Mouse (Mus musculus) forebrain, embryonic 12.5 days (tissue): Measurements from ENCODE around the gene Smco4. TPM values are rescaled to one million over a fixed set of nuclear protein-coding genes. Genes with fewer than 3 reads are reported as not detected.

Experiments used
- ATAC-seq: fragments of 200-750 bp; cut with Nextera tagmentation; 2 replicates; pipeline ENCODE4 v1.8.0; 2017; ENCODE audit warnings: moderate TSS enrichment; ENCODE audit not compliant: low FRiP score
- H3K27ac ChIP-seq: fragments of 300-500 bp; sonication (generic); 2 replicates; pipeline ENCODE4 v1.5.1; 2016; ENCODE audit warnings: mild to moderate bottlenecking
- H3K27me3 ChIP-seq: fragments of 300-500 bp; sonication (generic); 2 replicates; pipeline ENCODE4 v1.6.1; 2016; ENCODE audit warnings: mild to moderate bottlenecking
- H3K36me3 ChIP-seq: fragments of 300-500 bp; sonication (generic); replicated peaks from 2 replicates; pipeline ENCODE4 v1.6.1; 2016; ENCODE audit warnings: mild to moderate bottlenecking
- H3K4me1 ChIP-seq: fragments of 300-500 bp; sonication (generic); 2 replicates; pipeline ENCODE4 v1.6.1; 2016
- H3K4me2 ChIP-seq: fragments of 300-500 bp; sonication (generic); 2 replicates; pipeline ENCODE4 v1.6.1; 2016; ENCODE audit warnings: mild to moderate bottlenecking, moderate library complexity
- H3K4me3 ChIP-seq: fragments of 300-500 bp; sonication (generic); replicated peaks from 2 replicates; pipeline ENCODE4 v1.5.1; 2016; ENCODE audit warnings: mild to moderate bottlenecking
- H3K9ac ChIP-seq: fragments of 300-500 bp; sonication (generic); 2 replicates; pipeline ENCODE4 v1.6.1; 2016; ENCODE audit warnings: mild to moderate bottlenecking
- H3K9me3 ChIP-seq: fragments of 300-500 bp; sonication (generic); 2 replicates; pipeline ENCODE4 v1.6.1; 2016
- WGBS: fragments of 180-500 bp; shearing (Covaris S2); methylation state at CpG from one replicate; pipeline ENCODE4 v1.1.7; 2016; 5-methylcytosine and 5-hydroxymethylcytosine counted together
- polyA plus RNA-seq: library from polyadenylated mRNA; unstranded; fragments of >200 nt; fragmentation: Nextera tagmentation; extraction: Ambion mirVana; gene quantifications from 2 replicates; pipeline ENCODE4 v1.2.1, GENCODE M21; 2016

Smco4 gene
- polyA plus RNA-seq, result 1.7 and 2.6 TPM in 2 replicates

DNA sequence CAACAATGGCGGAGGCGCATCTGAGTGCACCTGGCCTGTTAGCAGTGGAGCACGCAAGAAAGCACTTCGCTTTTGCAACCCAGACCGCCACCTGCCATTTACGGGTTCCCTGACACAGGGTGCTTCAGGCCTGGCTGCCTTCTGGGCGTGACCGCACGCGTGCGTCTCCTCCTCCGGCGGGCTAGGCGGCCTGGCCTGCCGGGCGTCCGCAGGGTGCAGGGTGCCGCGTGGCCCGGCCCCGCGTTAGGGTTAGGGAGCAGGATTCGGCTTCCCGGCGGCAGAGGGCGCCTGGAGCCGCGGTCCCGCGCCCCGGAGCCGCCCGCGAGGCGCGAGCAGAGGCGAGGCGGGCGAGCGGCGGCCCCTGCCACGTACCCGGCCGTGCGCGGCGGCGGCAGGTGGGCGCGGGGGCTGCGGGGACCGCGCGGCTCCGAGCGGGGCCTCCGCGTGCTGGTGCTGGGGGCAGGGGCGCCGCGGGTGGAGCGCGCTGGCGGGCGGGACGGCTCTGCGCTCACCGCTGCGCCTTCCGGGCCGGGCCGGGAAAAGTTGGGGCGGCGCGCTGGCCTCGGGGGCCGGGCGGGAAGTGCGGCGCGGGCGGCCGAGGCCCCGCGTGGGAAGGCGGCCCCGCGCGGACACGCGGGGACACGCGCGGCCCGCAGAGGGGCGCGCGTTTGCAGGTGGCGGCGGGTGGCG lies at the start of gene Smco4:
Smco4 (plus strand) TSS at position 198 of the 690 bp plus-strand sequence.
- Histone ChIP-seq H3K27ac (peak within 1 kb of the TSS; percentile 60), H3K4me3 (peak within 1 kb of the TSS; percentile 81), H3K9ac (peak within 1 kb of the TSS; percentile 90), H3K4me1 (peaks cover 27% of the 10 kb centered on the region), H3K9me3 (no peaks in the 10 kb centered on the region), H3K36me3 (no peaks in the 10 kb centered on the region), H3K27me3 (no peaks in the 10 kb centered on the region), H3K4me2 (peak within 1 kb of the TSS; percentile 88)
- ATAC-seq, result peak; percentile 90
- under 1% methylated on average over 60 of the region's 101 CpGs for WGBS

GRCm38 (mm10) chr9:15447397-15447796 lies 45.8 kb upstream of the Smco4 start:
- Histone ChIP-seq H3K4me2 (no peak overlapping the region), H3K9ac (no peak overlapping the region), H3K27me3 (no peaks in the 10 kb centered on the region), H3K9me3 (no peaks in the 10 kb centered on the region), H3K36me3 (no peaks in the 10 kb centered on the region), H3K4me3 (no peak overlapping the region), H3K27ac (no peak overlapping the region), H3K4me1 (peaks cover 5% of the 10 kb centered on the region)
- WGBS, result 87% methylated on average over 2 of the region's 2 CpGs
- ATAC-seq, result no peak

DNA sequence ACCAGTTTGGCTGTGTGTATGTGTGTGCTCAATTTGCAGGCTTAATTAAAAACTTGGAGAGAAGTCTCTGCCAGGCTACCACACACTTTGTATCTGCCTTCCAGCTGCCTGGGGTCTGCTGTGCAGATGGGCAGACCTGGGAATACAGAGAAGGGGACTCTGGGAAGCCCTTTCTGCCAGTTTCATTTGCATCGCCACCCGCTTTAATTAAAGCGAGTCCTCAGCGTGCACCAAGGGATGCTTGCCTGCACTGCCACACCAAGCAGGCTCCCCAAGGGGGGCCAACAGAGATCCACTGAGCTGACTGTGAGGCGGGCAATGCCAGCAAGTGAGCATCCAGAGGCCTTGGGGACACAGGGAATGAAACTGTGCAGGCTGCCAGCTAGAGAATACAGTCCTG lies 42.3 kb upstream of the Smco4 start:
- H3K36me3 ChIP-seq, result no peaks in the 10 kb centered on the region
- peaks cover 5% of the 10 kb centered on the region for H3K4me1 ChIP-seq
- H3K4me2 ChIP-seq, result no peak overlapping the region
- H3K9ac ChIP-seq, result no peak overlapping the region
- H3K9me3 ChIP-seq, result no peaks in the 10 kb centered on the region
- ATAC-seq, result 0 out of 2 replicates have a peak, but pooled peaks have one; percentile 44
- H3K4me3 ChIP-seq, result no peak overlapping the region
- no peaks in the 10 kb centered on the region for H3K27me3 ChIP-seq
- WGBS, result 26% methylated on average over 5 of the region's 5 CpGs
- no peak overlapping the region for H3K27ac ChIP-seq

GRCm38 (mm10) chr9:15472256-15472655 lies 21.0 kb upstream of the Smco4 start:
- WGBS, result 68% methylated on average over 4 of the region's 4 CpGs
- H3K4me1 ChIP-seq, result no peaks in the 10 kb centered on the region

DNA sequence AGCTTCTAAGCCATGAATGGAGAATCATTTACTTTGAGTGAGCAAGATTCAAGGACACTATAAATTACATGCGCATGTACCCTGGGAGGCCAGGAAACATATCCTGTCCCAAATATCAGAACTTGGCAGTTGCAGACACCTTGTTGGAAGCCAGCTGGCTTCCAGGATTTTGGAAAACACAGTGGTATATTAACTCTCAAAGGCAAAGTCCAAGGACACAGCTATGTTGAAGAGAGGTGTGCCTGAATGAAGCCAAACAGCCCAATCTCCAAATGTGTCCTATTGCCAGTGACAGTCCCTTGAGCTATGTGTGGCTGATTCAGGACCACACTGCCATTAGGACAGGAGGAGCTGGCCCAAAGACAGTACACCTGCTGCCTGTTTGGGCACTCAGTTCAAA lies 20.0 kb upstream of the Smco4 start:
- 95% methylated on average over 1 of the region's 1 CpGs for WGBS

More at GRCm38 (mm10) chr9:15472256-15472655, 21.0 kb upstream of the Smco4 start:
- ATAC-seq, result no peak
- H3K4me3 ChIP-seq, result no peak overlapping the region
- no peaks in the 10 kb centered on the region for H3K36me3 ChIP-seq
- no peaks in the 10 kb centered on the region for H3K27me3 ChIP-seq
- no peaks in the 10 kb centered on the region for H3K9me3 ChIP-seq
- no peak overlapping the region for H3K9ac ChIP-seq
- H3K4me2 ChIP-seq, result no peak overlapping the region
- H3K27ac ChIP-seq, result no peak overlapping the region

DNA sequence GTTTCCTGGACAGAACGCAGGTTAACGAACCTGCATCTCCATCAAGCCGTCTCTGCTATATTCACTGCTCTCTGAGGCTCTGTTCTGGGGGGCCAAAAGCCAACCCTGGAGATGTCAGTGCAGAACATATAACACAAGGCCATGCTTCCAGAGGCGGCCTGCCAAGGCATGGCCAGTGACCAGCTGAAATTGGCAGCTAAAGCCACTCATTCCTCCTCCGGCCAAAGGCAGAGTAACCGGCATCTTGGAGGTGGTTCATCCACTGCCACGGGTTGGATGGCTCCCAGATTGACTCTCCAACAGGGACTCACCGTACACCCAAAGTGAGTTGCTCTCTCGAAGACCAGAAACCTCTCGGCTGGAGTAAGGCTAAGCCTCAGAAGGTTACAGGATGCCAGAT lies 15.7 kb upstream of the Smco4 start:
- no peaks in the 10 kb centered on the region for H3K9me3 ChIP-seq
- no peak overlapping the region for H3K4me2 ChIP-seq
- ATAC-seq, result no peak
- H3K4me1 ChIP-seq, result no peaks in the 10 kb centered on the region
- no peak overlapping the region for H3K27ac ChIP-seq
- H3K4me3 ChIP-seq, result no peak overlapping the region
- no peak overlapping the region for H3K9ac ChIP-seq
- H3K36me3 ChIP-seq, result no peaks in the 10 kb centered on the region
- no peaks in the 10 kb centered on the region for H3K27me3 ChIP-seq
- WGBS, result 92% methylated on average over 10 of the region's 10 CpGs

More for the DNA sequence above, 20.0 kb upstream of the Smco4 start:
- Histone ChIP-seq H3K27me3 (no peaks in the 10 kb centered on the region), H3K9ac (no peak overlapping the region), H3K4me2 (no peak overlapping the region), H3K27ac (no peak overlapping the region), H3K9me3 (no peaks in the 10 kb centered on the region), H3K4me3 (no peak overlapping the region), H3K36me3 (no peaks in the 10 kb centered on the region), H3K4me1 (no peaks in the 10 kb centered on the region)
- no peak for ATAC-seq

DNA sequence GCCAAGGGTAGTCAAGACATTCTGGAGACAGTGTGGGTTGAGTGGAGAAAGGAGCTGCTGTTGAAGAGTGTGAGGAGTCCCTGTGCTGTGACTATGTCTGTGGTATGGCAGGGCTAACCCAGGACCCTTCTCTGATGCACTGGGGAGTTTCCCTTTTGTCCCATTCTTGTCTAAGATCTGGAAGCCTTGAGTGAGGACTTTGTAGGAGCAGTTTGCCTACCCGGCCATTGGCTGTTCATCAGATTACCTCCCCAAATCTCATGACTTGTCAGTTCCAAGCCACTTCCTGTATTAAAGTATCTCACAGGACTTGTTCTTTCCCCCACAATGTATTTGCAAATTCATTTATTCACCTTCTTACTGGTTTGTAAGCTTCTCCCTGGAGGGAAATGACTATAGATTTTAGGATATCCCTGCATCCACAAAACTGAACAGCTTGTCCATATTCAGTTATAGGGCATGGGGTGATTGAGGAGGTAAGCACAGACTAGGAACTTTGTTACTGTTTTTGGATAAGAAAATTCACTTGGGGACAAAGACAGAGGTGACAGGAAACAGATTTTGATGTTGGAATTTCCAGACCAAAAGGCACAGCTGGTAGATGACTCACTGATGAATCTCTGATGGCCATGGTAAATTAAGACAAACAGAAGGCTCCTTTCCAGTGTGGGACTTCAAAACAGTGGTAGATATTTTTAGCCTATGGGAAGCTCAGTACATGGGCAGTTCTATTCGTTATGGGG lies 5.4 kb upstream of the Smco4 start:
- no peak overlapping the region for H3K27ac ChIP-seq
- H3K27me3 ChIP-seq, result no peaks in the 10 kb centered on the region
- no peak for ATAC-seq
- no peak overlapping the region for H3K4me3 ChIP-seq
- H3K9me3 ChIP-seq, result no peaks in the 10 kb centered on the region
- H3K36me3 ChIP-seq, result no peaks in the 10 kb centered on the region
- WGBS, result 63% methylated on average over 2 of the region's 2 CpGs
- peaks cover under 1% of the 10 kb centered on the region; the same call in 1 of the 2 replicates for H3K4me1 ChIP-seq
- no peak overlapping the region for H3K4me2 ChIP-seq
- H3K9ac ChIP-seq, result no peak overlapping the region

DNA sequence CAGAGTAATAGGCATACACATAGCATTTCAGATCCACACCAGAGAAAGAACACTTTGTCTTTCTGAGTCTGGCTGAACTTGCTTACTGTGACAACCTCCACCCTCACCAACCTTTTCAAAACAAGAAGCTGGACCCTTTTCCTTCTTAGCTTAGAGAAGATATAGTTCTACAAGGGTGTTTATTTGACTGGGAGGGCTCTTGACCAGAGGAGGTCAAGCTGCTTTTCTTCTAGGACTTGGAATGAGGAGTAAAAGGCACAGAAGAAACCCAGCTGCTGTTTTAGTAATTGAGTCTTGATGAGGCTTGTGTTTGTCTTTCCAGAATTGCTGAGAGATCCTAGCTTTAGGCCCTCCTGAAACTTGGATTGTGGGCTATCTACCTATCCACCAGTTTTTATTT lies 3.9 kb upstream of the Smco4 start:
- Histone ChIP-seq H3K36me3 (no peaks in the 10 kb centered on the region), H3K4me3 (no peak overlapping the region), H3K27me3 (no peaks in the 10 kb centered on the region), H3K27ac (no peak overlapping the region), H3K9me3 (no peaks in the 10 kb centered on the region), H3K4me2 (no peak overlapping the region), H3K9ac (no peak overlapping the region), H3K4me1 (peaks cover 10% of the 10 kb centered on the region)
- no peak for ATAC-seq

- no peaks in the 10 kb centered on the region for H3K36me3 ChIP-seq
- H3K9ac ChIP-seq, result no peak overlapping the region
- no peak overlapping the region for H3K27ac ChIP-seq
- peaks cover 16% of the 10 kb centered on the region for H3K4me1 ChIP-seq
- H3K27me3 ChIP-seq, result no peaks in the 10 kb centered on the region
- no peak overlapping the region for H3K4me2 ChIP-seq
- no peak overlapping the region for H3K4me3 ChIP-seq
- ATAC-seq, result no peak
- no peaks in the 10 kb centered on the region for H3K9me3 ChIP-seq
- WGBS, result 84% methylated on average over 8 of the region's 8 CpGs
These were observed 2.7 kb upstream of the Smco4 start for GRCm38 (mm10) chr9:15490331-15491100.

- H3K9ac ChIP-seq, result no peak overlapping the region
- H3K36me3 ChIP-seq, result no peaks in the 10 kb centered on the region
- no peaks in the 10 kb centered on the region for H3K27me3 ChIP-seq
- H3K27ac ChIP-seq, result no peak overlapping the region
- peaks cover 27% of the 10 kb centered on the region for H3K4me1 ChIP-seq
- no peak for ATAC-seq
- no peaks in the 10 kb centered on the region for H3K9me3 ChIP-seq
- no peak overlapping the region for H3K4me3 ChIP-seq
- WGBS, result 88% methylated on average over 4 of the region's 4 CpGs
- no peak overlapping the region for H3K4me2 ChIP-seq
These were observed 1.5 kb upstream of the Smco4 start for GRCm38 (mm10) chr9:15491686-15492085.

DNA sequence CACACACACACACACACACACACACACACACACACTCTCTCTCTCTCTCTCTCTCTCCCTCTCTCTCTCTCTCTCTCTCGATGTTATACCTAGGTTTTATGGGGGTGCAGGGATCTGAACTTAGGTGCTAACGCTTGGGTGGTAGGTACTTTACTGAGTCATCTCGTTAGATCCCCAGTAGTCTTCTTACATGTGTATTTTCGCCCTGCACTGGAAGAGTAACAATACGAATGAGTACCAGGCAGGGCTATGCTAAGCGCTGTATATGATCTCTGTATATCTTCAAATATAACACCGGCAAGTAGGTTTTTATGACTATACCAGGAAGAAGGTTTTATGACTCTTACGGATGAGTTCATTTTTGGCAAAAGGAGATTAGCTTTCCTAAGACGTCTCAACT lies 831 bp upstream of the Smco4 start:
- ATAC-seq, result no peak
- WGBS, result 85% methylated on average over 9 of the region's 9 CpGs
- Histone ChIP-seq H3K4me2 (no peak overlapping the region), H3K9ac (no peak overlapping the region), H3K9me3 (no peaks in the 10 kb centered on the region), H3K36me3 (no peaks in the 10 kb centered on the region), H3K4me1 (peaks cover 27% of the 10 kb centered on the region), H3K4me3 (no peak overlapping the region), H3K27me3 (no peaks in the 10 kb centered on the region), H3K27ac (no peak overlapping the region)

DNA sequence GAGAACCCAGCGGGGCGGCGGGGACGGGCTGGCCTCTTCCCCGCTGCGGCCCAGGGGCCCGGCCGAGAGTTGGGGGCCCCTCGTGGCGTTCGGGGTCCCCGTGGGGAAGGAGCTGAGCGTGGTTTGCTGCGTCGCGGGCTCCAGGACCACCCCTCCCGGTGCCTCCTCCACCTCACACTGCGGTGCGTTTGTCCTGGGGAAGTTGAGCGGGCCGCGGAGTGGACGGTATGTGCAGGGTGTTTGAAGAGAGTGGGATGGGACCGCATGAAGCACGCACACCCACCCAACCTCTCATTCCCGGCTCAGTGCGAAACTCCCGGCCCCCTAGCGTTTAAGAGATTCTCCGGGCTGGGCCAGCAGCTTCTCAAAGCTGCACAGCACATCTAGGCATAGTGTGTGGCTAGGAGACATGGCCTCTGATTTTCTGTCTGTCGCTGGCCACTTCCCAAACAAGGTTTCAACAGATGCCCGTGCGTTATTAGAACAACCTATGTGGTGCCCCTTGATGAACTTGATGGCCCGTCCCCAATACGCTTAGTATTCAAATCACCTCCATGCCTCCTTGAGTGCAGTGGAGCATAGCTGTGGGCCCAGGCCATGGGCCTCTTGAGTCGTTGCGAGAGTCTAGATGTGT lies 810 bp downstream of the Smco4 start:
- no peaks in the 10 kb centered on the region for H3K36me3 ChIP-seq
- H3K27ac ChIP-seq, result peak overlapping the region; percentile 60
- H3K9ac ChIP-seq, result peak overlapping the region; percentile 90
- peaks cover 27% of the 10 kb centered on the region for H3K4me1 ChIP-seq
- H3K4me3 ChIP-seq, result peak overlapping the region; percentile 81
- no peaks in the 10 kb centered on the region for H3K27me3 ChIP-seq
- H3K9me3 ChIP-seq, result no peaks in the 10 kb centered on the region
- H3K4me2 ChIP-seq, result peak overlapping the region; percentile 88
- WGBS, result 1% methylated on average over 37 of the region's 37 CpGs
- peak; percentile 69 for ATAC-seq
